Mouse (Mus musculus) lung, embryonic 16.5 days (tissue): Measurements from ENCODE around the gene Rgs14. TPM values are rescaled to one million over a fixed set of nuclear protein-coding genes. Genes with fewer than 3 reads are reported as not detected.

ENCODE experiments used
- ATAC-seq: fragments of 200-750 bp; cut with Nextera tagmentation; 2 replicates; pipeline ENCODE4 v1.8.0; 2017; ENCODE audit warnings: low read depth, mild to moderate bottlenecking, moderate library complexity
- H3K27ac ChIP-seq: fragments of 300-500 bp; sonication (generic); 2 replicates; pipeline ENCODE4 v1.5.1; 2014; ENCODE audit warnings: mild to moderate bottlenecking, control low read depth, low read length
- H3K27me3 ChIP-seq: fragments of 300-500 bp; sonication (generic); 2 replicates; pipeline ENCODE4 v1.6.1; 2014; ENCODE audit warnings: low read depth, low read length, mixed read lengths; ENCODE audit not compliant: control insufficient read depth, insufficient read depth
- H3K36me3 ChIP-seq: fragments of 300-500 bp; sonication (generic); 2 replicates; pipeline ENCODE4 v1.6.1; 2014; ENCODE audit warnings: low read length; ENCODE audit not compliant: control insufficient read depth, insufficient read depth
- H3K4me1 ChIP-seq: fragments of 300-500 bp; sonication (generic); replicated peaks from 2 replicates; pipeline ENCODE4 v1.6.1; 2014; ENCODE audit warnings: low read length, mixed read lengths; ENCODE audit not compliant: control insufficient read depth, insufficient read depth
- H3K4me2 ChIP-seq: fragments of 300-500 bp; sonication (generic); 2 replicates; pipeline ENCODE4 v1.6.1; 2014; ENCODE audit warnings: low read depth, low read length, control low read depth
- H3K4me3 ChIP-seq: fragments of 300-500 bp; sonication (generic); 2 replicates; pipeline ENCODE4 v1.5.1; 2014; ENCODE audit warnings: mild to moderate bottlenecking, low read length, control low read depth
- H3K9ac ChIP-seq: fragments of 300-500 bp; sonication (generic); 2 replicates; pipeline ENCODE4 v1.6.1; 2014; ENCODE audit warnings: low read length, control low read depth
- H3K9me3 ChIP-seq: fragments of 300-500 bp; sonication (generic); 2 replicates; pipeline ENCODE4 v1.6.1; 2016; ENCODE audit warnings: low read length; ENCODE audit not compliant: control insufficient read depth
- WGBS: fragments of 180-500 bp; shearing (Covaris S2); extraction: QIAGEN DNeasy Blood & Tissue Kit; methylation state at CpG from one replicate; pipeline ENCODE4 v1.1.7; 2014; 5-methylcytosine and 5-hydroxymethylcytosine counted together
- polyA plus RNA-seq: library from polyadenylated mRNA; unstranded; fragments of >200 nt; fragmentation: Nextera tagmentation; extraction: Ambion mirVana; gene quantifications from 2 replicates; pipeline ENCODE4 v1.2.1, GENCODE M21; 2015

Gene Rgs14
- polyA plus RNA-seq, 1 experiment from 2014 or later, result 1.4 TPM

GRCm38 (mm10) chr13:55398088-55398487, 28.6 kb downstream of the Rgs14 start, which contains the start of gene Slc34a1:
Gene Slc34a1 (plus strand): TSS chr13:55398187.
- no peak for ATAC-seq
- Histone ChIP-seq H3K4me3 (no peak within 1 kb of the TSS), H3K9ac (no peak within 1 kb of the TSS), H3K9me3 (no peaks in the 10 kb centered on the region), H3K36me3 (no peaks in the 10 kb centered on the region), H3K27me3 (no peaks in the 10 kb centered on the region), H3K4me1 (no peaks in the 10 kb centered on the region), H3K27ac (no peak within 1 kb of the TSS), H3K4me2 (no peak within 1 kb of the TSS)
- 82% methylated on average over 1 of the region's 1 CpGs for WGBS

- WGBS, result 52% methylated on average over 5 of the region's 5 CpGs
- Histone ChIP-seq H3K9me3 (no peaks in the 10 kb centered on the region), H3K4me3 (no peak overlapping the region), H3K27ac (no peak overlapping the region), H3K36me3 (no peaks in the 10 kb centered on the region), H3K4me1 (no peaks in the 10 kb centered on the region), H3K4me2 (no peak overlapping the region), H3K9ac (no peak overlapping the region), H3K27me3 (no peaks in the 10 kb centered on the region)
- ATAC-seq, result no peak
Observed at GRCm38 (mm10) chr13:55399300-55400038, 29.9 kb downstream of the Rgs14 start.

- WGBS, result 48% methylated on average over 1 of the region's 1 CpGs
- Histone ChIP-seq H3K27me3 (no peaks in the 10 kb centered on the region), H3K4me3 (no peak overlapping the region), H3K36me3 (no peaks in the 10 kb centered on the region), H3K9me3 (no peaks in the 10 kb centered on the region), H3K4me1 (no peaks in the 10 kb centered on the region), H3K27ac (no peak overlapping the region), H3K9ac (no peak overlapping the region), H3K4me2 (no peak overlapping the region)
- no peak for ATAC-seq
Observed at GRCm38 (mm10) chr13:55400039-55400346, 30.5 kb downstream of the Rgs14 start.

- no peaks in the 10 kb centered on the region for H3K27me3 ChIP-seq
- 75% methylated on average over 7 of the region's 7 CpGs for WGBS
- ATAC-seq, result no peak
Observed at GRCm38 (mm10) chr13:55403266-55403665, 33.7 kb downstream of the Rgs14 start.

GRCm38 (mm10) chr13:55403935-55404852, 34.7 kb downstream of the Rgs14 start:
- Histone ChIP-seq H3K9me3 (no peaks in the 10 kb centered on the region), H3K27me3 (no peaks in the 10 kb centered on the region; the same call in 1 of the 2 replicates), H3K36me3 (no peaks in the 10 kb centered on the region), H3K9ac (no peak overlapping the region), H3K4me3 (no peak overlapping the region), H3K4me2 (no peak overlapping the region), H3K27ac (no peak overlapping the region), H3K4me1 (peaks cover 4% of the 10 kb centered on the region)
- no peak for ATAC-seq
- 64% methylated on average over 15 of the region's 15 CpGs for WGBS

More at GRCm38 (mm10) chr13:55403266-55403665, 33.7 kb downstream of the Rgs14 start:
- Histone ChIP-seq H3K36me3 (no peaks in the 10 kb centered on the region), H3K27ac (no peak overlapping the region), H3K4me2 (no peak overlapping the region), H3K9ac (no peak overlapping the region), H3K4me1 (peaks cover 4% of the 10 kb centered on the region), H3K4me3 (no peak overlapping the region), H3K9me3 (no peaks in the 10 kb centered on the region)

GRCm38 (mm10) chr13:55404853-55405782, 35.6 kb downstream of the Rgs14 start:
- no peak overlapping the region; the same call in 1 of the 2 replicates for H3K9ac ChIP-seq
- H3K27me3 ChIP-seq, result no peaks in the 10 kb centered on the region; the same call in 1 of the 2 replicates
- ATAC-seq, result peak; percentile 93
- H3K27ac ChIP-seq, result no peak overlapping the region
- no peaks in the 10 kb centered on the region for H3K9me3 ChIP-seq
- WGBS, result 12% methylated on average over 11 of the region's 11 CpGs
- H3K4me1 ChIP-seq, result peaks cover 4% of the 10 kb centered on the region
- no peak overlapping the region for H3K4me3 ChIP-seq
- H3K36me3 ChIP-seq, result no peaks in the 10 kb centered on the region
- H3K4me2 ChIP-seq, result peak overlapping the region; percentile 23; the same call in 1 of the 2 replicates

GRCm38 (mm10) chr13:55405783-55406390, 36.4 kb downstream of the Rgs14 start:
- peak; percentile 16; the same call in 1 of the 2 replicates for ATAC-seq
- no peak overlapping the region for H3K4me2 ChIP-seq
- H3K27ac ChIP-seq, result no peak overlapping the region
- H3K9ac ChIP-seq, result no peak overlapping the region; the same call in 1 of the 2 replicates
- H3K4me3 ChIP-seq, result no peak overlapping the region
- no peaks in the 10 kb centered on the region for H3K36me3 ChIP-seq
- no peaks in the 10 kb centered on the region for H3K9me3 ChIP-seq
- H3K4me1 ChIP-seq, result peaks cover 4% of the 10 kb centered on the region
- H3K27me3 ChIP-seq, result no peaks in the 10 kb centered on the region; the same call in 1 of the 2 replicates
- WGBS, result 63% methylated on average over 13 of the region's 13 CpGs

GRCm38 (mm10) chr13:55407341-55407740, 37.8 kb downstream of the Rgs14 start:
- Histone ChIP-seq H3K4me1 (peaks cover 4% of the 10 kb centered on the region), H3K4me3 (no peak overlapping the region), H3K9ac (no peak overlapping the region), H3K4me2 (no peak overlapping the region), H3K36me3 (no peaks in the 10 kb centered on the region), H3K27ac (no peak overlapping the region), H3K9me3 (no peaks in the 10 kb centered on the region), H3K27me3 (no peaks in the 10 kb centered on the region; the same call in 1 of the 2 replicates)
- WGBS, result 77% methylated on average over 4 of the region's 4 CpGs
- no peak for ATAC-seq
